In the genomic region with DNA sequence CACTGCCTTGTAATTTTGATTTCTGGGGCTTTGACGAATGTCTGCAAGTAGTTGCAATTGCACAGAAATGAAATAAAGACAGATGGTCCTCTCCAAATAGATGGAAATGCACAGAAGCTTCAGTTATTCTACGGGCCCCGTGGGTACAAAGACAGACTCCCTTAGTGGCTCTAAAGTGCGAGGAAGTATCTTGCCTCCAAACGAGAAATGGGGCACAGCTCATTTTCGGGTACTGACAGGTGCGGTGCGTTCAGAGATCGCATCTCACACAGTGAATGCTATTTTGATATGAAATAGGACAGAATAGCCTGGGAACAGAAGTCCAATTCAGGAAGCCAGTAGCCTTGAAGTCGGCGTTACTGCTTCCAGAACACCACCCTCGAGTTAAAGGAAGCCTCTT, we compare ENCODE assay signal across 19 mouse cellular contexts. TPM values are rescaled to one million over a fixed set of nuclear protein-coding genes. Genes with fewer than 3 reads are reported as not detected.
DNase-seq lines count a peak whose midpoint lies in the region; TF ChIP-seq lines count a peak whose summit lies in the region.
"Had no signal": no experiment of that assay in that cellular context is flagged by ENCODE, and none has a peak within 500 bp of the region (broad histone marks: within the 10 kb centered on the region; RNA-seq: fewer than 3 reads in every experiment).

No protein-coding gene starts in this region.

- DNase-seq in brain, adult 2 months (ENCODE audit: low read depth, low spot score) = peak; percentile 84
- peak; percentile 14 to 17 for DNase-seq in layer of hippocampus, postnatal 36 days
- peak; percentile 57 to 62 for DNase-seq in right cerebral cortex, adult 2 months (ENCODE audit: low spot score in 2 of 2)
- DNase-seq in cerebellum, adult 11 months = no peak
- DNase-seq in thymus, postnatal 36 days = no peak
- DNase-seq in kidney, postnatal 10 days = no peak
- DNase-seq: cerebellum, postnatal 10 days; heart, adult 18-20 months; kidney, adult 18-20 months; kidney, postnatal 25 days; midbrain, embryonic 14.5 days; thymus, adult 18-20 months had no signal

- no peak for TF ChIP-seq CTCF in cortical plate, adult 2 months (IDR thresholded peaks at IDR 0.05; ENCODE audit: extremely low read depth, insufficient read depth, low read length)

- TF ChIP-seq POLR2A in cortical plate, adult 2 months (IDR thresholded peaks at IDR 0.05; ENCODE audit: extremely low read depth, insufficient read depth, low read length) = no peak

- H3K4me1 ChIP-seq in cortical plate, adult 2 months (ENCODE audit: control insufficient read depth, insufficient read depth, low read length) = no peaks in the 10 kb centered on the region; the same call in 1 of the 2 replicates
- H3K4me1 ChIP-seq: forebrain, embryonic 12.5 days; hindbrain, embryonic 10.5 days; limb, embryonic 12.5 days had no signal

- H3K4me3 ChIP-seq in cortical plate, adult 2 months (ENCODE audit: insufficient read depth, low read length) = no peak overlapping the region
- H3K4me3 ChIP-seq: forebrain, embryonic 12.5 days; hindbrain, embryonic 10.5 days; limb, embryonic 12.5 days had no signal

- H3K27ac ChIP-seq in cortical plate, adult 2 months (ENCODE audit: insufficient read depth, low read length) = peak overlapping the region; percentile 14; the same call in 1 of the 2 replicates
- H3K27ac ChIP-seq: forebrain, embryonic 12.5 days; hindbrain, embryonic 10.5 days; limb, embryonic 12.5 days; liver, embryonic 14.5 days had no signal

RNA-seq across cellular contexts. Expression of a gene that starts 20.2 kb away (rescaled TPM):
- 47.7 and 57.5 TPM in 2 replicates for polyA plus RNA-seq in cortical plate, adult 2 months (2012; rRNA removed)
- total RNA-seq in layer of hippocampus, postnatal 36 days (2021) = 10 to 100 TPM; 54.2 to 55.2 TPM
- polyA plus RNA-seq: CD4-positive, CD25-positive, alpha-beta regulatory T cell, adult 4 months; G1E had no signal

Comparison
In these comparisons a context has a peak if more than half of its experiments do, and no peak if none do; other contexts are left out.
1. DNase-seq: peak in brain, adult 2 months (single experiment), layer of hippocampus, postnatal 36 days (2 of 2) and right cerebral cortex, adult 2 months (2 of 2); none in cerebellum, adult 11 months (single experiment), thymus, postnatal 36 days (0 of 2) and kidney, postnatal 10 days (single experiment).